Mouse (Mus musculus): Measurements from ENCODE around the gene Otub1. TPM values are rescaled to one million over a fixed set of nuclear protein-coding genes. Genes with fewer than 3 reads are reported as not detected.
A peak's percentile ranks its signal among the peaks of the same experiment; 100 is the strongest.

The Otub1 gene
- polyA plus RNA-seq, 1 experiment from 2014 or later: 260 TPM

DNA sequence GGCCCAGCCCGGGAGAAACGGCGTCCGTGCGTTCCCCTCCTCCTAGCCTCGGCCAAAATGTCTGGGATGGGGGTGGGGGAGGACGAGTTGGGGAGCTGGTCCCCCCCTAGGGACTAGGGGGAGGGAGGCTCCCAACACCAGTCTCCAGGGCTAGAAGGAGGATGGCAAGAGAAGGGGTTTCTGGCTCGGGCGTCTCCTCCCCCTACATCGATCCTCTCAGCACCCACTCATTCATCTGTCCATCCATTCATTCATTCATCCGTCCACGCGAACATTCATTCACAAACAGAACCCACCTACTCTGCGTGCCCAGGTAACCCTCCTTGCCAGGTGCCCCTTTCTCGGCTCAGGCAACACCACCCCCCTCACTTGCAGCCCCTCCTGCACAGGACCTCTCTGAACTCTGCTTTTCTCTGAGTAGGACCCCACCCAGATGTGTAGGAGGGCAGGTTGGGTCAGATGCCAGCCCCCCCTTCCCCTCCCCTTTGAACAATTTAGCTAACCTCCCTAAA, 39.9 kb downstream of the Otub1 start:
- peaks cover 60% of the 10 kb centered on the region for H3K27me3 ChIP-seq (ENCODE audit: control insufficient read depth, insufficient read depth, low read length)
- peaks cover 24% of the 10 kb centered on the region for H3K4me1 ChIP-seq (ENCODE audit: control insufficient read depth, insufficient read depth, low read length)

DNA sequence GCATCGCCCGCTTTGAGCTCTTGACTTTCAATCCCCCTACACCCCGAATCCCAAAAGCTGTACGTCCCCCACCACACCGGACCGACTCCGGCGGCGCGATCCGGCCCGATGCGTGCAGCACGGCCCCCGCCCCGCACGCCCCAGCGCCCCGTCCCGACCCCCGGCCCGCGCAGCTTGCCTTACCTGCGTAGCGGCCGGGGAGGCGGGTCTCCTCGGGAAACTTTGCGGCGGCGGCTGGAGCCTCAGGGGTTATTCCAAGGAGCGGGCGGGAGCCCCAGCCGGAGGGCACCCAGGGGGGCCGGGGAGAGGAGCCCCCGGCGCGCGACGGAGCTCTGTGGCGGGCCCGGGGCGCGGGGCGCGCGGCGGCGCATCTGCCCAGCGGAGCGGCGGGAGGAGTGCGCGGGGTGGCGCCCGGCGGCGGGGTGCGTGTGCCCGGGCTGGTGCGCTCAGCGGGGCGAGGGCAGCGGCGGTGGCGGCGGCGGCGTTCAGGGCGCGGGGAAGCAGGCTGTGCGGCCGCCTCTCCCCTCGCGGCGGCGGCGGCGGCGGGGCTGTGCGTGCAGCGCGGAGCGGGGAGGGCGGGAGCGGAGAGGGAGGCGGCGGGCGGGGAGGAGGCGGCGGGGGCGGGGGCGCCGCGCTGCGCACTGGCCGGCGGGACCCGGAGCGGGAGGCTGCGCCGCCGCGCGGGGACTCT, 40.5 kb downstream of the Otub1 start:
- under 1% methylated on average over 52 of the region's 105 CpGs for WGBS
- H3K4me1 ChIP-seq (ENCODE audit: control insufficient read depth, insufficient read depth, low read length): peaks cover 21% of the 10 kb centered on the region

More for the DNA sequence above, 39.9 kb downstream of the Otub1 start:
- no peaks in the 10 kb centered on the region for H3K9me3 ChIP-seq (ENCODE audit: control insufficient read depth, low read length)
- H3K4me3 ChIP-seq (ENCODE audit: low read depth, low read length): peak overlapping the region; percentile 57
- no peak overlapping the region for H3K27ac ChIP-seq (replicated peaks; ENCODE audit: low read depth, low read length)
- no peak for ATAC-seq (ENCODE audit: insufficient number of reproducible peaks, low FRiP score, low TSS enrichment, low read depth)
- 6% methylated on average over 13 of the region's 15 CpGs for WGBS
- peak overlapping the region; percentile 67 for H3K9ac ChIP-seq (ENCODE audit: low read length)
- no peaks in the 10 kb centered on the region for H3K36me3 ChIP-seq (ENCODE audit: control insufficient read depth, insufficient read depth, low read length)
- peak overlapping the region; percentile 100 for H3K4me2 ChIP-seq (ENCODE audit: low read depth, severe bottlenecking)
- no peak for DNase-seq (ENCODE audit: low spot score)

GRCm38 (mm10) chr19:7164820-7165323, 41.2 kb downstream of the Otub1 start:
- H3K27ac ChIP-seq (replicated peaks; ENCODE audit: low read depth, low read length): no peak overlapping the region
- DNase-seq (ENCODE audit: low spot score) (peak; percentile 57), ATAC-seq (ENCODE audit: insufficient number of reproducible peaks, low FRiP score, low TSS enrichment, low read depth) (peak; percentile 28; the same call in 1 of the 2 replicates)
- H3K4me3 ChIP-seq (ENCODE audit: low read depth, low read length): peak overlapping the region; percentile 57
- WGBS: 1% methylated on average over 35 of the region's 35 CpGs
- peaks cover 65% of the 10 kb centered on the region for H3K27me3 ChIP-seq (ENCODE audit: control insufficient read depth, insufficient read depth, low read length)
- H3K4me2 ChIP-seq (ENCODE audit: low read depth, severe bottlenecking): peak overlapping the region; percentile 100
- H3K36me3 ChIP-seq (ENCODE audit: control insufficient read depth, insufficient read depth, low read length): no peaks in the 10 kb centered on the region
- peaks cover 28% of the 10 kb centered on the region for H3K4me1 ChIP-seq (ENCODE audit: control insufficient read depth, insufficient read depth, low read length)
- no peaks in the 10 kb centered on the region for H3K9me3 ChIP-seq (ENCODE audit: control insufficient read depth, low read length)
- peak overlapping the region; percentile 67 for H3K9ac ChIP-seq (ENCODE audit: low read length)

More for the DNA sequence above, 40.5 kb downstream of the Otub1 start:
- no peak overlapping the region for H3K27ac ChIP-seq (replicated peaks; ENCODE audit: low read depth, low read length)
- H3K9me3 ChIP-seq (ENCODE audit: control insufficient read depth, low read length): no peaks in the 10 kb centered on the region
- DNase-seq (ENCODE audit: low spot score): peak; percentile 55
- H3K4me2 ChIP-seq (ENCODE audit: low read depth, severe bottlenecking): peak overlapping the region; percentile 100
- H3K4me3 ChIP-seq (ENCODE audit: low read depth, low read length): peak overlapping the region; percentile 57
- ATAC-seq (ENCODE audit: insufficient number of reproducible peaks, low FRiP score, low TSS enrichment, low read depth): no peak
- peak overlapping the region; percentile 67 for H3K9ac ChIP-seq (ENCODE audit: low read length)
- no peaks in the 10 kb centered on the region for H3K36me3 ChIP-seq (ENCODE audit: control insufficient read depth, insufficient read depth, low read length)
- peaks cover 65% of the 10 kb centered on the region for H3K27me3 ChIP-seq (ENCODE audit: control insufficient read depth, insufficient read depth, low read length)

DNA sequence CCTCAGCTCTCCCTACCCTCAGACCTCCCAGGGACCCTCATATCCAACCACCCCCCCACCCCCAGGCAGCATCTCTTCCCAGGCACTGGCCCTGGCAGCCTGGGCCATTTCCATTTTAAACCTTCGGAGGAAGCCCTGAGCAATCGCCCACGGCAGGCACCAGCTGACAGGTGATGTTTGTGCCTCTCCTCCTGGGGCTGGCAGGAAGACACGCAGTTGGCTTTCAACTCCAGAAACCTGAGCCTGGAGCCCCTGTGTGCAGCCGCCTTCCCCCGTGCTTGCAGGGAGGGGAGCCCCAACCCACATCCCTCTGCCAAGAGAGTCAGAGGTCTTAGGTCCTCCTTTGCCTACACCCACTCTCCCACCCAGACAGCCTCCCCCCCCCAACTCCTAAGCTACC, 41.9 kb downstream of the Otub1 start:
- H3K27me3 ChIP-seq (ENCODE audit: control insufficient read depth, insufficient read depth, low read length): peaks cover 68% of the 10 kb centered on the region
- DNase-seq (ENCODE audit: low spot score) (no peak), ATAC-seq (ENCODE audit: insufficient number of reproducible peaks, low FRiP score, low TSS enrichment, low read depth) (no peak)
- H3K9ac ChIP-seq (ENCODE audit: low read length): no peak overlapping the region
- no peak overlapping the region for H3K27ac ChIP-seq (replicated peaks; ENCODE audit: low read depth, low read length)
- no peak overlapping the region; the same call in 1 of the 2 replicates for H3K4me3 ChIP-seq (ENCODE audit: low read depth, low read length)
- WGBS: 7% methylated on average over 6 of the region's 6 CpGs
- peaks cover 30% of the 10 kb centered on the region for H3K4me1 ChIP-seq (ENCODE audit: control insufficient read depth, insufficient read depth, low read length)
- no peaks in the 10 kb centered on the region for H3K9me3 ChIP-seq (ENCODE audit: control insufficient read depth, low read length)
- no peaks in the 10 kb centered on the region for H3K36me3 ChIP-seq (ENCODE audit: control insufficient read depth, insufficient read depth, low read length)
- peak overlapping the region; percentile 100 for H3K4me2 ChIP-seq (ENCODE audit: low read depth, severe bottlenecking)

GRCm38 (mm10) chr19:7161064-7161463, 45.1 kb downstream of the Otub1 start:
- no peaks in the 10 kb centered on the region for H3K9me3 ChIP-seq (ENCODE audit: control insufficient read depth, low read length)
- no peak overlapping the region for H3K4me2 ChIP-seq (ENCODE audit: low read depth, severe bottlenecking)
- peaks cover 40% of the 10 kb centered on the region for H3K4me1 ChIP-seq (ENCODE audit: control insufficient read depth, insufficient read depth, low read length)
- H3K36me3 ChIP-seq (ENCODE audit: control insufficient read depth, insufficient read depth, low read length): no peaks in the 10 kb centered on the region
- peaks cover 53% of the 10 kb centered on the region for H3K27me3 ChIP-seq (ENCODE audit: control insufficient read depth, insufficient read depth, low read length)
- DNase-seq (ENCODE audit: low spot score) (no peak), ATAC-seq (ENCODE audit: insufficient number of reproducible peaks, low FRiP score, low TSS enrichment, low read depth) (no peak)
- H3K4me3 ChIP-seq (ENCODE audit: low read depth, low read length): no peak overlapping the region
- WGBS: 65% methylated on average over 3 of the region's 3 CpGs
- H3K27ac ChIP-seq (replicated peaks; ENCODE audit: low read depth, low read length): no peak overlapping the region
- no peak overlapping the region for H3K9ac ChIP-seq (ENCODE audit: low read length)

DNA sequence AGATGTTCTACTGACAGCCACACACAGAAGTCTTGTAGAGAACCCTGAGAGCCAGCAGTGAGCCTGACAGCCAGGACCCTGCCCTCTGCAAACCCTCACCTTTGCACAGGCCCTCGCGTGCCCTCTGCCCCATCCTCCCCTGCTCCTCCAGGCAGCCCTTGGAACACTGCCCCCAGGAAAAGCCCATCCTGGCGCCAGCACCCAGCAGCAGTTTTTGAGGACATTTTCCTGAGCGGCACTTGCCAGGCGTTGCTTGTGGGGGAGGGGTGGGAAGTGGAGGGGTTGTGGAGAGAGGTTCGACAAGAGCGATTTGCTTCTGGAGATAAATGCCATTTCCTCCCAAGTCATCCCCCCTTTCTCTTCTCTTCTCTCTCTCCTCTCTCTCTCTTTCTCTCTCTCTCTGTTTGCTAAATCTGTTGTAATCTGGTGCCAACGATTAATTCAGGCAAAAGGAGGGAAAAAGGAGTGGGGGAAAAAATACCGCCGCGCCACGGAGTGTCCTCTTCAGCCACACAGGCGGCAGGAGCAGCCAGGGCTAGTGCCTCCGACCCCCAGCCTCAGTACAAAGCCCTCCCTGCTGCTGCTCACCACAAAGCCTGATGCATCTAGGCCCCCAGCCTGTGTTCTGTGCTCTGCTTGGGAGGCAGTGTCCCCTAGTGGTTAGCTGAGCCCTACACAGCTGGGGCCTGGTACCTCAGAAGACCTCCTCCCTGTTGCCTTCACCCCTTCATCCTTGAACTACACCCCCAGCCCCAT, 45.8 kb downstream of the Otub1 start:
- DNase-seq (ENCODE audit: low spot score) (peak; percentile 76), ATAC-seq (ENCODE audit: insufficient number of reproducible peaks, low FRiP score, low TSS enrichment, low read depth) (no peak)
- Histone ChIP-seq H3K9me3 (ENCODE audit: control insufficient read depth, low read length) (no peaks in the 10 kb centered on the region), H3K36me3 (ENCODE audit: control insufficient read depth, insufficient read depth, low read length) (no peaks in the 10 kb centered on the region), H3K4me2 (ENCODE audit: low read depth, severe bottlenecking) (0 out of 2 replicates have a peak overlapping the region, but pooled peaks have one; percentile 20), H3K9ac (ENCODE audit: low read length) (peak overlapping the region; percentile 52), H3K27ac (replicated peaks; ENCODE audit: low read depth, low read length) (no peak overlapping the region), H3K4me1 (ENCODE audit: control insufficient read depth, insufficient read depth, low read length) (peaks cover 34% of the 10 kb centered on the region), H3K27me3 (ENCODE audit: control insufficient read depth, insufficient read depth, low read length) (peaks cover 47% of the 10 kb centered on the region), H3K4me3 (ENCODE audit: low read depth, low read length) (no peak overlapping the region)
- WGBS: 6% methylated on average over 14 of the region's 14 CpGs

DNA sequence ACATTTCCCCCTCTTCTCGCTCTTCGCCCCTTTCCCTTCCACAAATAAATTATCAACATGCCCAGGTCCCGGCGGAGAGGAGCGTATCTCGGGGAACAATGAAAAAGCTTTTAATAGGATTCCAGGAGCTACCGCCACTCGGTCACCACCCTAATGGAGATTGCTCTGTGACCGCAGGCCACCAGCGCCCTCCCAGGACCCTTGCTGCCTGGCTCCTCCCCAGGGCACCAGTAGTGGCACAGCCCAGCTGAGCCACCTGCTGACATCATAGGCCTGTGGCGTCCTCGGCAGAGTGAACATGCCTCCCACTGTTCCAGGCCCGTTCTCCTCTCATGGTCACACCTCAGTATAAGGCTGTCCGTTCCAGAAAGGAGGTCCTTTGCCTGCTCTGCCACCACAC, 48.4 kb downstream of the Otub1 start:
- no peak overlapping the region for H3K9ac ChIP-seq (ENCODE audit: low read length)
- ATAC-seq (ENCODE audit: insufficient number of reproducible peaks, low FRiP score, low TSS enrichment, low read depth) (no peak), DNase-seq (ENCODE audit: low spot score) (no peak)
- no peak overlapping the region for H3K4me2 ChIP-seq (ENCODE audit: low read depth, severe bottlenecking)
- no peaks in the 10 kb centered on the region for H3K9me3 ChIP-seq (ENCODE audit: control insufficient read depth, low read length)
- no peak overlapping the region for H3K4me3 ChIP-seq (ENCODE audit: low read depth, low read length)
- H3K27me3 ChIP-seq (ENCODE audit: control insufficient read depth, insufficient read depth, low read length): peaks cover 31% of the 10 kb centered on the region
- peaks cover 22% of the 10 kb centered on the region for H3K4me1 ChIP-seq (ENCODE audit: control insufficient read depth, insufficient read depth, low read length)
- 52% methylated on average over 14 of the region's 14 CpGs for WGBS
- no peaks in the 10 kb centered on the region for H3K36me3 ChIP-seq (ENCODE audit: control insufficient read depth, insufficient read depth, low read length)
- no peak overlapping the region for H3K27ac ChIP-seq (replicated peaks; ENCODE audit: low read depth, low read length)

DNA sequence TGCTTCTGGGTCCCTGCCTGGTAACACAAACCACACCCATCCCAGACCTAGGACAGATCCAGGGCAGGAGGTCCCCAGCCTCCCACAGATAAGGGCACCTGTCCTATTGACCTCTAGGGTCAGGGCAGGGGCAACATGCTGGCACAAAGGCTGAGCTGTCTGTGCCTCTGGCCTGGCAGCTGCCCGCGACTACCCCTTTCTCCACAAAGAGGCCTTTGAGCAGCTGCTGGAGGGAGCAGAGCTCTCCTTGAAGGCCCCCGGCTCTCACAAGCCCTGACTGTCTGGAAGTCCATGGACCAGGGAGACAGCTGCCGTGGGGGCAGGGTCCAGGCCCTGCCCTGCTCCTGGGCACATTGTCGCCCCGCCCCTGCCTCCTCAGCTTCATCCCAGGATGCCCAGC, 50.9 kb downstream of the Otub1 start:
- H3K4me2 ChIP-seq (ENCODE audit: low read depth, severe bottlenecking): no peak overlapping the region
- H3K27me3 ChIP-seq (ENCODE audit: control insufficient read depth, insufficient read depth, low read length): peaks cover 20% of the 10 kb centered on the region
- H3K36me3 ChIP-seq (ENCODE audit: control insufficient read depth, insufficient read depth, low read length): no peaks in the 10 kb centered on the region
- H3K9ac ChIP-seq (ENCODE audit: low read length): no peak overlapping the region
- ATAC-seq (ENCODE audit: insufficient number of reproducible peaks, low FRiP score, low TSS enrichment, low read depth): no peak
- DNase-seq (ENCODE audit: low spot score): no peak
- peaks cover 27% of the 10 kb centered on the region for H3K4me1 ChIP-seq (ENCODE audit: control insufficient read depth, insufficient read depth, low read length)
- H3K9me3 ChIP-seq (ENCODE audit: control insufficient read depth, low read length): no peaks in the 10 kb centered on the region
- 71% methylated on average over 6 of the region's 6 CpGs for WGBS
- no peak overlapping the region; the same call in 1 of the 2 replicates for H3K27ac ChIP-seq (replicated peaks; ENCODE audit: low read depth, low read length)
- no peak overlapping the region for H3K4me3 ChIP-seq (ENCODE audit: low read depth, low read length)
